Mouse (Mus musculus) cerebellum, adult 11 months (tissue): Measurements from ENCODE around the gene Gm27029.
"Not testable (repeated sequence)": the region's sequence is repeated elsewhere in the genome, so short reads cannot be mapped to it uniquely, and the experiment has no call there.

Experiments
- DNase-seq: peaks from one replicate; pipeline ENCODE4 v3.0.0; 2022

Gm27029 gene

DNA sequence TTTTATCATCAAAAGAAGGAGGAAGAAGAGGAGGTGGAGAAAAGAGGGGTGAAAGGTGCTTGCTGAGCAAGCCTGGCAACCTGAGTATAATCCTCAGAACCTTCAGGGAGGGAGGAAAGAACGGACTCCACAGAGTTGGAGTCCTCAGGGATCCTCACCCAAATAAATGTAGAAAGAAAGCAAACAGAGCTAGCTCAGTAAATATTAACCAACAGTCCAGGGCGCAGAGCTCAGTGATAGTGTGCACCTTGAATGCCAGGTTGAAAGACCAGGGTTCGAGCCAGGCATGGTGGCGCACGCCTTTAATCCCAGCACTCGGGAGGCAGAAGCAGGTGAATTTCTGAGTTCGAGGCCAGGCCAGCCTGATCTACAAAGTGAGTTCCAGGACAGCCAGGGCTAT is 31.0 kb upstream of the Gm27029 start:
- DNase-seq, result no peak

DNA sequence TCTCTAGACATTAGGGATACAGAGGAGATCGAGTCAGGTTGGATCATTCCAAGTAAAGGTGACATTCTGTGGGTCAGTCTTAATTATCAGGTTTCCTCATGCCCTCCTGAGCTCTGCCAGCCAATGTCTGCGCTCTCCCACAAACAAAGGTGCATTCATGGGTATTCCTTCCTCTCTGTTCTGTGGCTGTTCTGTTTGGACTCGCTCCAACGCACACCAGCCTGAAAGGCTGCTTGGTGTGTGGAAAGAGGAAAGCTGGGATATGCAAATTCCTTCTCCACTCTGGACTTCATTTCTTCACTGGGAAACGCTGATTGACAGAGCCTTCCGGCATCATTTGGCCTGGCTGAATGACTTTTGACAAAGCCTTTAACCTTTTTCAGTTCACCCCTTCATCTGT is 30.1 kb upstream of the Gm27029 start:
- no peak for DNase-seq

DNA sequence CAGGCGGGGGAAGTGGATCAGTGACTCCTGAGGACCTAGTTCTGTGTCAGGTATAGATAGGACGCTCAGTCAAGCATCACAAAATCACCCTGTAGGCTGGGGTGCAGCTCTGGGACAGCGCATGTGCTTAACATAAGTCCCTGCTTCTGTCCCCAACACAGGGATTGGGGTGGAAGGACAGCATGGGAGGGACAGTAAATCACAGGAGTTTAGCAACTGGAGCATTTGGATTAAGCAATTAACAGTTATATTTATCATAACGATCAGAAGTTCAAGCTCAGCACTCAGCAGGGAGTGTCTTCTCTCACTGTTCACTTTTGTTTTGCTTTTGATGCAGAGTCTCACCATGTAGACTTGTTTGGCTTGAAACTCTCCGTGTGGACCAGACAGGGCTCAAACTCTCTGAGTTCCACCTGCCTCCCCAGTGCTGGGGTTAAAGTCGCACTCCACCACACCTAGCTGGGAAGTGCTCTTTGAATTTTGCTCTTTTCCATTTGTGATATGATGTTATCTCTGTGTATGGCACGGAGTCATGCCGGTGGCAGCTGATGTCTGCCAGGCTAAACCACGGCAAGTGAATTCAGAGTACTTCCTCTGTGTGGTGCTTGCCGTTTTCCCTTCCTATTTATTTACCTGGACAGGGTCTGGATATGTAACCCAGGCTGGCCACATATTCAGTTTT is 27.6 kb upstream of the Gm27029 start:
- no peak for DNase-seq

DNA sequence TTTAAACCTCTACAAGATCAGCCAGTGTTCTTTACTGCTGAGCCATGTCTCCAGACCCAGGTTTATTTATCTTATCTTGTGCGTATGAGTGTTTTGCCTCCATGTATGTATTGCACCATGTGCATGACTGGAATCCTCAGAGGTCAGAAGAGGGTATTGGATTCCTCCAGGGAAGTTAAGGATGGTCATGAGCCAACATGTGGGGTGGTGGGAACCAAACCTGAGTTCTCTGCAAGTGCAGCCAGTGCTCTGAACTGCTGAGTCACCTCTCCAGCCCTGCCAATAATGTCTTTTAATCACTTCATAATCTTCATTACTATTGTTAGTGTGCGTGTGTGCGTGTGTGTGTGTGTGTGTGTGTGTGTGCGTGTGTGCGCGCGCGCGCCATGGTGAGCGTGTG is 26.9 kb upstream of the Gm27029 start:
- no peak for DNase-seq

DNA sequence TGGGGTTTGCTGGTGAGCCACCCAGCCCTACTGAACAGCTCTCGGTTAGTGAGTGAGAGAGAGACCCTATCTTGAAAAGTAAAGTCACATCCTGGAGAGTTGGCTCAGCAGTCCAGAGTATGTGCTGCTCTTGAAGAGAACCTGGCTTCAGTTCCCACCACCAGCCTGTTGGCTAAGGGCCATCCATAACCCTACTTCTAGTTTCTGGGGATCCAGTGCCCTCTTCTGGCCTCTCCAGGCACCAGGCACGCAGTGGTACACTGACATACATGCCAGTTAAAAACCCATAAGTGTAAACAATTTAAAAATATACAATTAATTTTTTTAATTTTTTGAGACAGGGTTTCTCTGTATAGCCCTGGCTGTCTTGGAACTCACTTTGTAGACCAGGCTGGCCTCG is 25.8 kb upstream of the Gm27029 start:
- DNase-seq, result no peak

DNA sequence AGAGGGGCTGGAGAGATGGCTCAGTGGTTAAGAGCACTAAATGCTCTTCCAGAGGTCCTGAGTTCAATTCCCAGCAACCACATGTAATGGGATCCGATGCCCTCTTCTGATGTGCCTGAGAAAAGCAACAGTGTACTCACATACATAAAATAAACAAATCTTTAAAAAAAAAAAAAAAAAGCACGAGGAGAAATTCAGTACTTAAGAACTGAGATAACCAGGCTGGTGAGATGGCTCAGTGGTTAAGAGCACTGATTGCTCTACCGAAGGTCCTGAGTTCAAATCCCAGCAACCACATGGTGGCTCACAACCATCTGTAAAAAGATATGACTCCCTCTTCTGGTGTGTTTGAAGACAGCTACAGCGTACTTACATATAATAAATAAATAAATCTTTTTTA is 25.0 kb upstream of the Gm27029 start:
- DNase-seq, result not testable (repeated sequence)

DNA sequence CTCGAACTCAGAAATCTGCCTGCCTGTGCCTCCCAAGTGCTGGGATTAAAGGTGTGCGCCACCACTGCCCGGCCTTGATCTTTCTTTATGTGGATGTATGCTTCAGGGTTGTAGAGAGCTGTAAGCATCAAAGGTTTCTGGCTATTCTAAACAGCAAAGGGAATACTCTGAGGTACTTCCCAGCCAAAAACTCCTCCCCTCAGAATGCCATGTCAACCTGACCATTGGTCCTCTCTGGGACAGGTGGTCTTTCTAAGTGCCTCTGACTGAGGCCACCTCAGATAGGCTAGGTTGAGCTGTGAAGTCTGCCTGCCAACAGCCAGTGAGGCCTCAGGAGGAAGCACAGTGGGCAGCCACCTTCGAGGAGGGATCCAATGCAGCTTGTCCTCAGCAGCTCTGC is 24.3 kb upstream of the Gm27029 start:
- no peak for DNase-seq

DNA sequence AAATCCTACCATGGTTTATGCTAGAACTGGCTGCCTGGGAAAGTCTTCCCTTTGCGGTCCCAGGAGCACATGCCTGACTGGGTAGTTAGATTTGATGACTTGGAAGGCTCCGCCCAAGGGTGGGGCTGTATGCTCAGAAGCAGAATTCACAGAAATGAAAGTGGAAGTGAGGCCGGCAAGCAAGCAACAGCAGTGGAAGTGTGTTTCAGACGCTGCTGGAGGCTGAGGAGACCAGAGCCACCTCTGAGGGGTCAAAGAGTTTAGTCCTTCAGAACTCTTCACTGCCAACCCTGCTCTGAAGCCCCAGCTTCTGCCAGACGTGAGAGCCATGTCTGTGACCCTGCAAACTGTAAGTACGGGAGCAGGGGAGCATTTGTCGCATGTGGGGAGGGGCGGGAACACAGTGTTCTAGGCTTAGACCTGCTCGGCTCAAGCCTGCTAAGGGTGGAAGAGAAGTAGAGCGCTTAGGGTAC is 23.7 kb upstream of the Gm27029 start, which contains the start of gene Ifi35:
Ifi35 (plus strand) TSS at position 134 of the 473 bp plus-strand sequence.
- no peak for DNase-seq

DNA sequence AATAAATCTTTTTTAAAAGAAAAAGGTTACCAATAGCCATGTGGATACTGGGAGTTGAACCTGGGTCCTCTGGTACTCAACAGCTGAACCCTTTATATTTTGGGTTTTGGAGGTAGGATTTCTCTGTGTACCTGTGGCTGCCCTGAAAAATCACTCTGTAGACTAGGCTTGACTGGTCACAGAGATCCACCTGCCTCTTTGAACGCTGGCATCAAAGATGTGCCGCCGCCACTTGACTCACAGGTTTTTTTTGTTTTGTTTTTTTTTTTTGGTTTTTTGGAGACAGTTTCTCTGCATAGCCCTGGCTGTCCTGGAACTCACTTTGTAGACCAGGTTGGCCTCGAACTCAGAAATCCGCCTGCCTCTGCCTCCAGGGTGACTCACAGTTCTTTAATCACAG is 23.2 kb upstream of the Gm27029 start:
- DNase-seq, result no peak

DNA sequence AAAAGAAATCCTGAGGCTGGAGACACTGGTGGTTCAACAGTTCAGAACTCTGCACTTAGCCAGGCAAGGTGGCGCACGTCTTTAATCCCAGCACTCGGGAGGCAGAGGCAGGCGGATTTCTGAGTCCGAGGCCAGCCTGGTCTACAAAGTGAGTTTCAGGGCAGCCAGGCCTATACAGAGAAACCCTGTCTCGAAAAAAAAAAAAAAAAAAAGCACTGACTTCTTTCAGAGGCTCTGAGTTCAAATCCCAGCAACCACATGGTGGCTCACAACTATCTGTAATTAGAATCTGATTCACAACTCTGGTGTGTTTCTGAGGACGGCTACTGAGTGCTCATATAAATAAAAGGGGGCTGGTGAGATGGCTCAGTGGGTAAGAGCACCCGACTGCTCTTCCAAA is 22.3 kb upstream of the Gm27029 start:
- DNase-seq, result not testable (repeated sequence)

DNA sequence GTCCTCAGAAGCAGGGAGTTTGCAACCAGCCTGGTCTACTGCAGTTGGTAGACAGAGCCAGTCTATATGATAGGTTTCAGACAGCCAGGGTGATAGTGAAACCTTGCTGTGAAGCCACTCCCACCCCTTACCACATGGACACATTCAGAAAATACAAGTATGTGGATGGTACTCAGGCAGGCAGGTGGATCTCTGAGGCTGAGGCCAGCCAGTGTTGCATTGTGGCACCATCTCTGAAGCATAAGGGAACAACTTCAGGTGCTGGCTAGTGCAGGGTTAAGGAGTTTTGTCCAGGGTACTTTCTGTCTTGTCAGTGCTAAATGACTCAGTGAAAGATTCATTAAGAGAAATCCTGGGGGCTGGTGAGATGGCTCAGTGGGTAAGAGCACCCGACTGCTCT is 21.7 kb upstream of the Gm27029 start:
- DNase-seq, result no peak

DNA sequence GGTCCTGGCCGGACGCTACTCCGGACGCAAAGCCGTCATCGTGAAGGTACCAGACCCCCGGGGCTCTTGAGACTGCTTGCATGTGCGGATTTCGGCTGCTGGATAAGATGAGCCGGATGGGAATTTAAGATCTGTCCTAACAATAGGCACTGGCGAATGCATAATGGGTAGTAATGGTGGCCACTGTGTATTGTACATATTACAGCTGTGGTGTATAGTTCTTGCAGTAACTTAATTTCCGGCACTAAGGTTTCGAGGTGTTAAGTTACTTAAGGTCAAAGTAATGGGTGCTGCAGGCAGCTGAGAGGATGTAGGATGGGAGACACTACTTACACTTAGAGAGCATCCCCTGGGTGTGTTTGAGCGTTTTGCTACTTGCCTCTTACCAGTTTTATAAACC is 18.2 kb upstream of the Gm27029 start:
- DNase-seq, result no peak

DNA sequence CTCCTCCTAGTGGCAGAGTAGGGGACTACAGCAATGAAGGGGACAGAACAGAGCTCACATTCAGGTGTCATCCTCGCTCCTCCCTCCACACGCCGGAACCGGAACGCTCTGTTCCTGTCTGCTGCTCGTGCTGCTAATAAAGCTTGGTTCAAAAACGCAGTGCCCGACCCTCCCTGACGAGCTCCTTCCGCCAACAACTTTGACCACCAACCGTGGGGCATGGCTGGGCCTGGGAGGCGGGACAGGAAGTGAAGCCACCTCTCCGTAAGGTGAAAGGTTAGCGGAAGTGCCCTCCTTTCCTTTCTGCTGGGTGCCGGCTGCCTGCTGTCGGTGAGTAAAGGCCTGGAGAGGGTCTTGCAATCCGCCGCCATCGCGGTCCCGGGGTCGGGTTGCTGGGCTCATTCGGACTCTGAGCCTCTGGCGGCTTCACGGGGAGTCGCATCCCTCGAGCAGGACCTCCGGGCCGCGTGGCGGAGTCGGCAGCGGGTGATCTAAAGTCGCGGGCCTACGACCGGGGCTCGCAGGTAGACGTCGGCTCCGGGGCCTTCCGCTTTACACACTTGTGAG is 17.6 kb upstream of the Gm27029 start, which contains the start of gene Rpl27:
Rpl27 (plus strand) TSS at position 172 of the 567 bp plus-strand sequence.
- peak; percentile 97 for DNase-seq

DNA sequence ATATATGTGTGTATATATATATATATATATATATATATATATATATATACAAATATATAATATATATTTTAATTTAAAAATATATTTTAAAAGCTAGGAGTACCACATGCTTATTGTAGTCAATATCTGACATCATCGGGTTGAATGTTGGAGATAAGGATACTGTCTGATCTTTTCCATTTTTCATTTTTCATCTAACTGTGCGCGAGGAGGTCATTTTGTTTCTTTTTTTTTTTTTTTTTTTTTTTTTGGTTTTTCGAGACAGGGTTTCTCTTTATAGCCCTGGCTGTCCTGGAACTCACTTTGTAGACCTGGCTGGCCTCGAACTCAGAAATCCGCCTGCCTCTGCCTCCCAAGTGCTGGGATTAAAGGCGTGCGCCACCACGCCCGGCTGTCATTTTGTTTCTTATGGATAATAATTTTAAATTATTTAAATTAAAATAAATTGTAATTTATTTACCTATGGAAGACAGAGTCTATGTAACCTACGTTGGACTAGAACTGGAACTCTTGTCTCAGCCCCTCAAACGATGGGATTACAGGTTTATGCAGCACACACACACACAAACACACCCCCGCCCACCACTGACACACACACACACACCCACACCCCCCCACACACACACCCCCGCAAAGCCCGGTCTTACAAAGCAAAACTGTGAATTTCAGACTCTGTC is 17.0 kb upstream of the Gm27029 start:
- DNase-seq, result not testable (repeated sequence)

DNA sequence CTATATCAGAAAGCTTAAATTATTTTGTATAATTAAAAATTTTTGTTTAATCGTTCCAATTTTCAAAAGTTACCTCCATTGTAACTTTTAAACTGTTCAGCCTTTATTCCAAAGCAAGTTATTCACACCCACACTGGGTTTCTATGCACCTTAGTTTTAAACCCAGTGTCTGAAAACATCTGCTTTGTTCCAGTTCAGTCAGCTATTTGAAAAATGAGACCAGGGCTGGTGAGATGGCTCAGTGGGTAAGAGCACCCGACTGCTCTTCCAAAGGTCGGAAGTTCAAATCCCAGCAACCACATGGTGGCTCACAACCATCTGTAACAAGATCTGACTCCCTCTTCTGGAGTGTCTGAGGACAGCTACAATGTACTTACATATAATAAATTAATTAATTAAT is 13.4 kb upstream of the Gm27029 start:
- DNase-seq, result not testable (repeated sequence)

DNA sequence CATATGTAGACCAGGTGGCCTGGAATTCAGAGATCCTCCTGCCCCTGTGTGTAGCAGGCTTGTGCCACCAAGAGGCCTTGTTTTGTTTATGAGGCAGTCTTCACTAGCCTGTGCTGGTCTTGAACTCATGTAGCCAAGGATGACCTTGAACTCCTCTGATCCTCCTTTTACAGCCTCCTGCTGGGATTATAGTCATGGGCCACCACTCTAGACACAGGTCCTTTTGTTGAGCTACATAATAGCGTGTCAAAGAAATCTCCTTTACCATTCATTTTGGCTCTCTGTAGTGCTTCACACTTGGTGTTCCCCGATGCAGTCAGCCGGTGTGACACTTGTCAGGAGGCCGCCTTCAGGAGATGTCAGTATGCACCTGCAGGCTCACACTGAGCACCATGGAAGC is 12.3 kb upstream of the Gm27029 start:
- DNase-seq, result no peak

DNA sequence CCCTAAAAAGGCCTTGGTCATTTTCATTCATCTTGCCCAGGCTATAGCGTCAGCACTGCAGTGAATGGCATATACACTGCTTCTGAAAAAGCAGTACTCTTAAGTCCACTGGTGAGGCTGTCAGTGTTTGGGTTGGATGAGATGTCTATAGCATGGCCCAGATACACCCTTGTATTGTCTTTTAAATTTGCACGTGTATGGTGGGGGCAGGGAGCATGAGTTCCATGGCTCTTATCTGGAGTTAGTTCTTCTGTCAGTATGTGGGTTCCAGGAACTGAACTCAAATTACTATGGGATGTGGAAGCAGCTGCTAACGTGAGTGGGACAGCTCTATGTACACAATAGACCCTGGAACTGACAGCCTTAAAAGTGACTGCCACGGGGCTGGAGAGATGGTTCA is 11.2 kb upstream of the Gm27029 start:
- DNase-seq, result no peak

DNA sequence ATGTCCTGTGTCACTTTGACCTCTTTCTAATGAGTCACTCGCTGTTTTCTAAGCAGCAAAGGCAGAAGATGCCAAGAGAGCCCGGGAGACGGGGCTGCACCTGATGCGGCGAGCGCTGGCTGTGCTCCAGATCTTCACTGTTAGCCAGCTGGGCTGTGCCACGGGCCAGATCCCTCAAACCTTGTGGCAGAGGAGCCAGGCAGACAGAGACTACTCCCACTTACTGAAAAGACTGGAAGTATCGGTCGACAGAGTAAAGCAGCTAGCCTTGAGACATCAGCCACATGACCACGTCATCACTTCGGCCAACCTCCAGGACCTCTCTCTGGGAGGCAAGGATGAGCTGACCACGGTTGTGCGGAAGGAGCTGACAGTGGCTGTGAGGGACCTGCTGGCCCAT is 8.8 kb upstream of the Gm27029 start:
- DNase-seq, result peak; percentile 44

DNA sequence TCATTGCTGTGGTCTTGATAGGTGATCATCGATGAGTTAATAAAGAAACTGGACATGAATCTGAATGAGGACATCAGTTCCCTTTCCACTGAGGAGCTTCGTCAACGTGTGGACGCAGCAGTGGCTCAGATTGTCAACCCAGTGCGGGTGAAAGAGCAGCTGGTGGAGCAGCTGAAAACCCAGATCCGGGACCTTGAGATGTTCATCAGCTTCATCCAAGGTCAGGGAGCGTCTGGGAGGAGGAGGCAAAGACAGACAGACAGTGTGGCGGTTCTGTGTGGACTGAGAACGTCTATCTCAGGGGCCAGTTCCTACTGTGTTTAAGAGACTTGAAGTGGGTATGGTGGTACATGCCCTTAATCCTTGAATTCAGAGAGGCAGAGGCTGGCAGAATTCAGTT is 6.7 kb upstream of the Gm27029 start:
- no peak for DNase-seq

DNA sequence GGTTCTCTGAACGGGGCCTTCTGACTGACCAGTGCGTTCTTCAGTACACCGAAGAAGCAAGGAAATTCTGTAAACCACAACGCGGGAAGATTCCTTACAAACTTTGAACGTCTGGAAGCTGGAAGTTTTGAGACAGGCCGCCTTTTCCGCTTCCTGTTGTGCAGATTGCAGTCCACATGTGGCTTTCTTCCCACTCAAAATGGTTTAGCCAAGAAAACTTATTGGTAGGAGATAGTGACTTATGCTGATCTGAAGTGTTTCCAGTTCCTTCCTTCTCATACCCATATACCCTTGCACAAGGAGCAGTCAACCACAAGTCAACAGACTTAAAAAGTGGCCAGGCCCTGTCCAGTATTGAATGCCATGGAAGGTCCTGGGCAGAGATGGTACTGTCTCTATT is 1.6 kb upstream of the Gm27029 start:
- no peak for DNase-seq

DNA sequence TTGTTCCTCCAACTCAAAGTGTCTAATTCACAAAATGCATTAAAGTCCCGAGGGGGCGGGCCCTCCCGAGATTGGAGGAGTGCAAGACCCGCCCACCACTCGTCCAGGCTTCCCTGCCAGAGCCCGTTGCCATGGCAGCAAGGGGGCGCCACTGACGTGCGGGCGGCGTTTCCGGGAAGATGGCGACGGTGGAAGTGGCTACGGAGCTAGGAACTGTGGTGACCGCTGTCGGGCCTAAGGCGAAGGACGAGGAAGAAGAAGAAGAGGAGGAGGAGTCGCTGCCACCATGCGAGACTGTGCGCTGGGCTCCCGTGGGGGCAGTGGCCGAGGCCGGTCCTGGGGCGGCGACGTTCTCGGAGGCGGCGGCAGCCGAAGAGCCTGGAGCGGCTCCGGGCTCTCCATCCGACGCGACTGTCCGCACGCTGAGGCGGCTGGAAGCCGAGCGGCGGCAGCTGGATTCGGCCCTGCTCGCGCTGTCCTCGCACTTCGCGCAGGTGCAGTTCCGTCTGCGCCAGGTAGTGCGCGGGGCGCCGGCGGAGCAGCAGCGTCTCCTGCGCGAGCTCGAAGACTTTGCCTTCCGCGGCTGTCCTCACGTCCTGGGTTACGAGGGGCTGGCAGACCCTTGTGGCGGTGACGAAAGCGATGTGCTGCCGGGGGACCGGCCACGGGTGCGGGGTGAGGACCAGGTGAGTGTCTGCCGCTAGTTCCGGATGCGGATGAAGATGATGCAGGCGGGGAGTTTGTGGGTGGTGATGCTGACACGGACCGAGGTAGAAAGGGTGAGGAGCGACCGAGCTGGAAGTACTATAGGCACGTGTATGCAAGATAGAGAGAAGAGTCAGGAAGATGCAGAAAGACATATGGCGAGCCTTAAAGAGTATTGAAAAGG is 573 bp upstream of the Gm27029 start, which contains the start of the genes Rundc1 and Ptges3l:
Rundc1 (plus strand) TSS at position 161 of the 889 bp plus-strand sequence.
Ptges3l (minus strand) TSS at position 409 of the 889 bp plus-strand sequence.
- peak; percentile 94 for DNase-seq

DNA sequence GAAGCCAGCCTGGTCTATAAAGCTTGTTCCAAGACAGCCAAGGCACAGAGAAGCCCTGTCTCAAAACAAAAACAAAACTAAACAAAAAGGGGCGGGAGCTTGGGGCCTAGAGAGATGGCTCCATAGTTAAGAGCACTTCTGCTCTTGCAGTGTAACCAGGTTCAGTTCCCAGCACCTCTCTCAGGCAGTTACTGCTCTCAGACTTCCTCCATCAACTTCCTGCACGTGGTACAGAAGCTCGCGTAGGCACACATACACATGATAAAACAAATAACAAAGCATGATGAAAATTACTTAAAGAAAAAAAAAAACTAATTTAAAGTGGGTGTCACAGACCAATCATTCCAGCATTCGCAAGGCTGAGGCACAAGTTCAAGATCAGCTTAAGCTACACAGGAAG is 4.4 kb downstream of the Gm27029 start:
- DNase-seq, result no peak

DNA sequence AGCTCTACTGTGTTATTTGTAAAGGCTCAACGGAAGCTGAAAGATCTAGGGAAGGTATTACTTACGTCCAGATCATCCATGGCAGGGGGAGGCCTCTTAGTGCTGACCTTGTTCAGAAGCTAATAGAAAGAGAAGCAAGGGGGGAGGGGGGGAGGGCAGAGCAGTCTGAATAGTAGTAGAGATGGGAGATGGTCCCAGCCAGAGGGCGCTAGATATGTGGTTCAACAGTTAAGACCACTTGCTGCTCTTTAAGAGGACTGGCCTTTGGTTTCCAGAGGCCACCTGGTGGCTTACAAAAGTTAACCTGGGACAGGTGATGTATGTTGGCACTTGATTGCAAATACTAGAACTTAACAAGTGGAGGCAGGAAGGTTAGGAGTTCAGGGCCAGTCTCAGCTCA is 5.0 kb downstream of the Gm27029 start:
- no peak for DNase-seq
